Mouse (Mus musculus) c-Kit-positive CD71-positive TER-119-positive erythroid progenitor cells, embryonic 14.5 days (primary cell): ENCODE measurements around the gene Abhd12b.
A peak's percentile ranks its signal among the peaks of the same experiment; 100 is the strongest.
"Not testable (repeated sequence)": the region's sequence is repeated elsewhere in the genome, so short reads cannot be mapped to it uniquely, and the experiment has no call there.

Experiments
- DNase-seq: peaks from one replicate; pipeline ENCODE4 v3.0.0-alpha.2; 2013; ENCODE audit warnings: low spot score

The Abhd12b gene

GRCm38 (mm10) chr12:70139871-70140270 is 14.1 kb upstream of the Abhd12b start:
- no peak for DNase-seq

- DNase-seq, result no peak
Observed at GRCm38 (mm10) chr12:70140542-70140941, 13.4 kb upstream of the Abhd12b start.

- DNase-seq, result no peak
Observed at GRCm38 (mm10) chr12:70140993-70141576, 12.9 kb upstream of the Abhd12b start.

GRCm38 (mm10) chr12:70144106-70144587 is 9.8 kb upstream of the Abhd12b start:
- not testable (repeated sequence) for DNase-seq

- peak; percentile 48 for DNase-seq
Observed at GRCm38 (mm10) chr12:70144637-70145448, 9.1 kb upstream of the Abhd12b start.

GRCm38 (mm10) chr12:70145586-70145985 is 8.4 kb upstream of the Abhd12b start:
- DNase-seq, result no peak

GRCm38 (mm10) chr12:70147986-70148630 is 5.8 kb upstream of the Abhd12b start:
- no peak for DNase-seq

GRCm38 (mm10) chr12:70148631-70149265 is 5.2 kb upstream of the Abhd12b start:
- no peak for DNase-seq

- no peak for DNase-seq
Observed at GRCm38 (mm10) chr12:70156222-70156621, 2.3 kb downstream of the Abhd12b start.

- DNase-seq, result no peak
Observed at GRCm38 (mm10) chr12:70157292-70158066, 3.5 kb downstream of the Abhd12b start.

- DNase-seq, result no peak
Observed at GRCm38 (mm10) chr12:70161057-70161456, 7.1 kb downstream of the Abhd12b start.

- DNase-seq, result no peak
Observed at GRCm38 (mm10) chr12:70164741-70165140, 10.8 kb downstream of the Abhd12b start.

- DNase-seq, result no peak
Observed at GRCm38 (mm10) chr12:70167950-70168349, 14.0 kb downstream of the Abhd12b start.

GRCm38 (mm10) chr12:70169969-70170368 is 16.0 kb downstream of the Abhd12b start:
- no peak for DNase-seq

GRCm38 (mm10) chr12:70183507-70183906 is 29.6 kb downstream of the Abhd12b start:
- DNase-seq, result not testable (repeated sequence)

- no peak for DNase-seq
Observed at GRCm38 (mm10) chr12:70184173-70184783, 30.3 kb downstream of the Abhd12b start.

- no peak for DNase-seq
Observed at GRCm38 (mm10) chr12:70192267-70192727, 38.4 kb downstream of the Abhd12b start.

- no peak for DNase-seq
Observed at GRCm38 (mm10) chr12:70195426-70195825, 41.5 kb downstream of the Abhd12b start.

- DNase-seq, result no peak
Observed at GRCm38 (mm10) chr12:70196341-70196740, 42.4 kb downstream of the Abhd12b start.

- no peak for DNase-seq
Observed at GRCm38 (mm10) chr12:70201926-70202529, 48.1 kb downstream of the Abhd12b start.

GRCm38 (mm10) chr12:70204433-70204832 is 50.5 kb downstream of the Abhd12b start:
- no peak for DNase-seq
